Mouse (Mus musculus) thymus, postnatal 10 days (tissue): ENCODE measurements at regions not wholly inside any gene's neighbourhood (a gene's known extent, or its start where the extent isn't known, plus 50 kb on each side); places are given as distances from the start of the nearest gene placed in this dataset.

Experiments
- DNase-seq, 2 experiments: peaks; one replicate each; pipeline ENCODE4 v3.0.0; 2021; ENCODE audit warnings: low spot score in 2 of 2

GRCm38 (mm10) chr3:149280807-149281789 lies 290.7 kb upstream of the Adgrl2 start:
- no peak for DNase-seq

- no peak for DNase-seq
Measured at GRCm38 (mm10) chr3:149279338-149279737, 289.0 kb upstream of the Adgrl2 start.

GRCm38 (mm10) chr3:149277812-149278211 lies 287.5 kb upstream of the Adgrl2 start:
- no peak for DNase-seq

GRCm38 (mm10) chr3:149275478-149276132 lies 285.2 kb upstream of the Adgrl2 start:
- no peak for DNase-seq

GRCm38 (mm10) chr3:149274987-149275386 lies 284.6 kb upstream of the Adgrl2 start:
- DNase-seq = no peak

- no peak for DNase-seq
Measured at GRCm38 (mm10) chr3:149273993-149274692, 283.8 kb upstream of the Adgrl2 start.

GRCm38 (mm10) chr3:149270459-149270858 lies 280.1 kb upstream of the Adgrl2 start:
- DNase-seq = no peak

- DNase-seq = no peak
Measured at GRCm38 (mm10) chr3:149262332-149262970, 272.1 kb upstream of the Adgrl2 start.

- no peak for DNase-seq
Measured at GRCm38 (mm10) chr3:149261764-149262163, 271.4 kb upstream of the Adgrl2 start.

GRCm38 (mm10) chr3:149258826-149259225 lies 268.5 kb upstream of the Adgrl2 start:
- no peak for DNase-seq

GRCm38 (mm10) chr3:149256891-149257290 lies 266.5 kb upstream of the Adgrl2 start:
- no peak for DNase-seq

GRCm38 (mm10) chr3:149253080-149253479 lies 262.7 kb upstream of the Adgrl2 start:
- DNase-seq = no peak

GRCm38 (mm10) chr3:149252144-149252543 lies 261.8 kb upstream of the Adgrl2 start:
- no peak for DNase-seq

GRCm38 (mm10) chr3:149247626-149247987 lies 257.3 kb upstream of the Adgrl2 start:
- DNase-seq = no peak

GRCm38 (mm10) chr3:149246935-149247625 lies 256.7 kb upstream of the Adgrl2 start:
- DNase-seq = no peak

- DNase-seq = no peak
Measured at GRCm38 (mm10) chr3:149239664-149240063, 249.3 kb upstream of the Adgrl2 start.

GRCm38 (mm10) chr3:149238076-149238475 lies 247.7 kb upstream of the Adgrl2 start:
- no peak for DNase-seq

- no peak for DNase-seq
Measured at GRCm38 (mm10) chr3:149235183-149235582, 244.8 kb upstream of the Adgrl2 start.

- DNase-seq = no peak
Measured at GRCm38 (mm10) chr3:149233691-149234131, 243.4 kb upstream of the Adgrl2 start.

GRCm38 (mm10) chr3:149233191-149233641 lies 242.9 kb upstream of the Adgrl2 start:
- no peak for DNase-seq

GRCm38 (mm10) chr3:149231346-149231745 lies 241.0 kb upstream of the Adgrl2 start:
- no peak for DNase-seq
